Mouse (Mus musculus): ENCODE results near the gene Otulin.

The Otulin gene

DNA sequence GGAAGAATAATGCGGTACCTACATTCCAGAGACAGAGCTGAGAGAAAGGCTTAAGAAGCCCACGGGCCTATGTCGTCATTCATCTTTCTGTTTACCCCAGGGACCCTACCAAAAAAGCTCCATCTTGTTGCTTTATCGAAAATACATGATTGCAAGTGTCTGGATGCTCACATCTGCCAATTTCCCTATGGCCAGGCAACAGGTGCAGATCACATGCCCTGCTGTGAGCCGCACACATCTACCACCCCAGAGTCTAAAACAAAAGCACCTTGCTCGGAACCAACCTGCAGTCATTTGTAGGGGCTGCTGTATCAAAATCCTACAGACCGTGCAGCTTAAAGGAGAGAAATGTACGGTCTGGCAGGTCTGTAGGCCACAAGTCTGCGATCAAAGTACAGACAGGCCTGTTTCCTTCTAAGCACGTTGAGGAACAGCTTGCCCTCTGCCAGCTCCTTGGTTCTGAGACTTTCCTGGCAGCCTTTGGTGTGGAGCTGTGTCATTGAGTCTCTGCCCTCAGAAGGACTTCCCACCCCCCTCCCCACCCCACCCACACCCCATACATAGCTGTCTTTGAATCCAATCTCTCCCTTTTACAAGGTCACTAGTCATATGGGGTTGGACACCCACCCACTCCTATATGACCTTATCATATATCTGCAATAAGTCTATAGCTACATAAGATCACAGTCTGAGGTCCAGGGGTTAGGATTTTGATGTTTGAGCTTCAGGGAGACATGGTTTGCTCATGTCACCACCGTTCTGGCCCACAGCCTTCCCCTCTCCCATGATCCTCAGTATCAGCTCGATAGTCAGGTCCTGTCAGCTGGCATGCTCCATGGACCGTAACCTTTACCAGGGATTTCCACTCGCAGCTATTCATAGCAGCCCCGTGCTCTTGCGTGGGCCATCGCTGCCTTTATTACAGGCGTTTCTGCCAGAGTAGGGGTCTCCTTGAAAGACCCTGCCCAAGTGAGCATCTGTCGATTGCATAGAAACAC is 79.1 kb downstream of the Otulin start:
- no peak for DNase-seq (ENCODE audit: low spot score in 2 of 2)

DNA sequence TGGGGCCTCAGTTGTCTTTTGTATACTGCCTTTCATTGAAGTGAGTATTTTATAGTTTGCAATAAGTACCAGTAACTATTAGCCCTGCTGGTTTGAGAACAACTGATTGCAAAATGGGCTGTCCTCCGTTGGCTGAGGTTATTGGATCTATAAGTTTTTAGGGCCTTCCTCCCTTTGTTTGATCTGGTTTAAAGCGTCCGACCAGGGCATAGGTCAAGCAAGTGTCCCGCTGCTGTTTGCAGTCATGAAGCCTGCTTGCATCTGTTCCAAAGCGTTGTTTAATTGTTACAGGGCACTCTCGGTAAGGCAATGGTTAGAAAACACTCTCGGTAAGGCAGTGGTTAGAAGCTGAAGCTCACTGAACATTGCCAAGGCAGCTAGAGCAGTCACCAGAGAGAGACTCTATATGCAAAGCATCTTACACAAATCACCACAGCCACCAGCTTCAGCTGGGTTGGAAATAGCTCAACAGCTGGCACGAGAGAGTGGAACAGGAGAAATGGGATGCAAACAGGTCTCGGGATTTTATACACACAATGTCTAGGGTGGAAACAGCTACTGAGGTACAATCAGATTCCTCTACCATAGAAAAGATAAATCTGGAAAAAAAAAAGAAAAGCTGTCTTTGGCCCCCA is 80.0 kb downstream of the Otulin start:
- no peak for DNase-seq (ENCODE audit: low spot score in 2 of 2)

DNA sequence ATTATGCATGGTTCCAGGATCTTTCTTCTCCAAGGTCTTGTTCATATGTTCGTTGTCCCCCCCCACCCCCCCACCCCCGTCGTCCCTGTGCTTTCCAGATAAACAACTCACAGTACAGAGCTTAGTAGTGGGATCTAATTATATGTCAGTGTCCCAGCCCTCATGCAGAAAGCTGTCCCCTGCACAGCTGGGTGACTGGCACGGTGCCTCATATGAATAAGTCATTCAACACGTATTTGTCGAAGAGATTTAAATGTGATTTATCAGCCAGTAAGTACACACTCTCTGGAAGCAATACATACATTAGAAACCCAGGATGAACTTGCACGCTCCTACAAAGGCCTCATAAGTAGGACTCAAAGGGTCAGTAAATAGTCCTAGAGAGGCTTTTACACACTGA is 80.6 kb downstream of the Otulin start:
- no peak for DNase-seq (ENCODE audit: low spot score in 2 of 2)

DNA sequence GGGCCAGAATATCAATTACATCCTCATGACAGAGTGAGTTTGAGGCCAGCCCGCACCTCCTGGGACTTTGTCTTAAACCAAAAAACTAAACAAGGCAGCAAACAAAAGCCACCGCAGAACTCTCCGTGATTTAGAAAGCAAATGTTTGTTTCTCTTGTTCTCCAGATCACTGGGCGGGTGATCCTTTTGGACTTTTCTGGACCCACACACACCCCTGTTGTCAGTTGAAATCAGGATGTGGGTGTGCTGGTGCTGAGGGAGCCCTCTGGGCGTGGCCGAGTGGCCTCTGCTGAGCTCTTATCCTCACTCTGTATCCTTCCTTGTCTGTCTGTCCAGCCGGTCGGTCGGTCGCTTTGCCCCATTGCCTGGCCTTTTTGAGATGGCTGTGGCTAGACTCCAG is 81.4 kb downstream of the Otulin start:
- no peak for DNase-seq (ENCODE audit: low spot score in 2 of 2)

DNA sequence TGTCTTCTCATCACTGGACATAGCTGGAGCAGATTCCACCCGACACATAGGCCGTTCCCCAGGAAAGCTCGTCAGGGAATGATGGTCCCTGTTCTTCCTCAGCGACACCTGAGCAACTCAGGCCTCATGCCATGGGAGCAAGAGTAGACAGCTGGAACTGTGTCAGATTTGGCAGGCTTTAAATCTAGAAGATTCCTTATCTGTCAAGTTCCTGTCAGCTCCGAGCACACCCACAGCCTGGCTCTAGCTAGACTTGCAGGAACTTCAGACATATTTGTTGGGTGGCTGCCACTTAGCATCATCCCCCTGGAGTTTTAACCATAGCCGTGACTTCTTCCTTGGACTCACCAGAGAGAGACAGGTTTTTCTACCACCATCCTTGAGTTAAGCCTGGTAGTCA is 82.4 kb downstream of the Otulin start:
- no peak for DNase-seq (ENCODE audit: low spot score in 2 of 2)

DNA sequence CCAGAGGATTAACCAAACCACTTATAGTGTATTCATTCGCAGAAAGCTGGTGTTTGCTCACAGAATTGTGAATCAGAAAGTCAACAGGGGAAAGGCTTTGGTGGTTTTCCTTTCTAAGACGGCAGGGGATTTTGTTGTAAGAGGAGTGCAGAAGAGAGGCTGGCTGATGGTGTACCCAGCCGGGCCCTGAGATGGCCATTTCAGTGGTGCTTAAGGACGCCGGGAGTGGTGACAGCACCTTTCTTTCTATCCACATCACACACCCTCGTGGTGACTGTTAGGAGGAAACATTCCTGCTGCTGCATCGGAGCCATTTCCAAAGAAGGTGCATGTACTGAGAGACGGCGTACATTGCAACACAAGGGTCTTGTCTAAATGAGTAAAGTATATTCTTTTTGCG is 85.3 kb downstream of the Otulin start:
- no peak for DNase-seq (ENCODE audit: low spot score in 2 of 2)

DNA sequence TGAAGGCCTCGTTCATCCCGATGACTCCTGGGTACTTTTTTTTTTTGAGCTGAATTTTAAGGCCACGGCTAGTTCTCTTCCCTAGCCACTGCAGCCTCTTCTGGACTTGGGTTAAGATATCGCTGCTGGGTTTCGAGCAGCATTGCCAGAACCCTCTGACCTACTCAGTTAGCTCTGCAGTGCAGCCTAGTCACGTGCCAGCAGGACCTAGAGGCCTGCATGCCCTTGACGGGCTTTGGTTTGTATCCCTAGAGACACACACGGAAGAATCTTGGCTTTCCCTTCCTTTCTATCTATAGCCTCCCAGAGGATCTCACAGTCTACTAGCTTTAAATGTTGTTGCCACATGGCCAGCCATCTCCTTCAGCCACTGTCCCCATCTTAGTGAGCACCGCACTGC is 90.7 kb downstream of the Otulin start:
- DNase-seq (ENCODE audit: low spot score in 2 of 2): no peak

DNA sequence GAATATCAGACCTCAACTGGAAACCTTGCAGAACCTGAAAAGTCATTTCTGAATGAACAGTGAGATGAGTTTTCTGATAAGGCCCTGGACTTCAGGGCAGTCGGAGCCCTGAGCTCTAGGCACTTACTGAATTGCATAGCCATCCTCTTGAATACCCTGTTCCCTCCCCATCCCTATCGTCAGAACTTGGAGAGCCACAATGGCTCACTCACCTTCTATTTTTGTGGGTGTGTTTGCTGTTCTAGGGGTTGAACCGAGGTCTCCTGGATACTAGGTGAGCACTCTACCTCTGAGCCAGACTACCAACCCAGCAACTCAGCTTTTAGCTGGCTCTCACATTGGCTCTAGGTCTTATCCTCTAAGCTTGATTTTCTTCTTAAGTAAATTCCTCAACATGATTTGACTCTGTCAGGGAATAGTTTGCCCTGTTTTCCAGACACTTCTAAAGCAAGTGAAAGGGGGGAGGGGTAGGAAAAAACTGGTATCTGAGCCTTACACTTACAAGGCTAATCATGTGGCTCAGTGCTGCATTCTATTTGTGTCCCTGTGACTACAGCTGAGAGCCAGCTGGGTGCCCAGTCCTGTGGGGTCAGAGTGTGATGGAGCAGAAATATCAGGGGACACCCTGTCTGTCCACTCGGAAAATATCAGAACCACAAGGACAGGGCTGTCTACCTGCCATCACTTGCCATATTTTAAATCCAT is 92.8 kb downstream of the Otulin start:
- DNase-seq (ENCODE audit: low spot score in 2 of 2): no peak

DNA sequence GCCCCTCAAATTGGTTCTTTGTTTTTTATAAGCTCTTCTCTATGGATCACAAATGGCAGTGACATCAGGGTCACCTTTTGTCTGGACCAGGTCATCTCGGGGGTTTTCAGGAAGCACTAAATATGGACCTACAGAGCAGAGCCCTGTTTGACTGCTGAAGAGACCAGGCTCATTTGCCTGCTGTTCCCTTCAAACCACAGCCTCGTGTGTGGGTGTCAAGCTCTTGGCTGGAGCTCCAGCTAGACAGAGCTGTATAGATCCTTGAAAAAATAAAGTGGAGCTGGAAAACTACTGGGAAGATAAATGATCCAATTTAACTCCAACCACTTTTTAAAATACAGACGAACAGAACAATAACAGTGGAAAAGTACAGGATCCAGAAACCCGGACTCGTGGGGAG is 93.7 kb downstream of the Otulin start:
- DNase-seq (ENCODE audit: low spot score in 2 of 2): no peak

DNA sequence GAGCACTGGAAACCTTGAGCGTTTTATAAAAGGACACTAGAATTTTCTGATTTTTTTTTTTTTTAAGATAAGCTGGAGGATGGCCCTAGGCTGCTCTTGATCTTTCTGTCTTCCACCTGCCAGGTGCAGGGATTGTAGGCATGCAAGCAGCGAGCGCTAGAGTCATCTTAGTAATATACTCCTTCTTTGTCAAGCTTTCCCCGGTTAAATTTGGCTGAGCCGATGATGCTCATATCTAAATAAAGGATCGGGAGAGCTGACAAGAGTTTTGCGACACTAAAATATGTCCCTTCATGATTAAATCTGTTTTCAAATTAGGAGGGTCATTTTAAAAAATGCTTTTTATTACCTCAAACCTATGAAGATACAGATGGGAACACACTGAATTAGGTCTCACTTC is 94.3 kb downstream of the Otulin start:
- DNase-seq (ENCODE audit: low spot score in 2 of 2): no peak

DNA sequence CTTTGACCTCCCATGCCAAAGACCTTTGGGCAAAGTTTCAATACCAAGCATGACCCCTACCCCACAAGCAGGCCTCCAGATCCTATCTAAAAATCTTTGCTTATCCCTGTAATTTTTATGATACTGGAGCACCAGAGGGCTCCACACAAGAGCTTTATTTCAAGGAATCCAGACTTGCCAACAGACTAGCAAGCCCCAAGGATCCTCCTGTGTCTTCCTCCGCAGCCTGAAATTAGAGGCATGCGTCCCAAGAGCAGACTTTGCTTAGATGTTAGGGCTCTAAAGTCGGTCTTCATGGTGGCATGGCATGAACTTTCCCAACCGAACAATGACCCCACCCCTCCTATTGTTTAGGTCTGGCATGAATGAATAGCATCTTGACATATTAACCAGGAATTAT is 94.8 kb downstream of the Otulin start:
- DNase-seq (ENCODE audit: low spot score in 2 of 2): no peak

DNA sequence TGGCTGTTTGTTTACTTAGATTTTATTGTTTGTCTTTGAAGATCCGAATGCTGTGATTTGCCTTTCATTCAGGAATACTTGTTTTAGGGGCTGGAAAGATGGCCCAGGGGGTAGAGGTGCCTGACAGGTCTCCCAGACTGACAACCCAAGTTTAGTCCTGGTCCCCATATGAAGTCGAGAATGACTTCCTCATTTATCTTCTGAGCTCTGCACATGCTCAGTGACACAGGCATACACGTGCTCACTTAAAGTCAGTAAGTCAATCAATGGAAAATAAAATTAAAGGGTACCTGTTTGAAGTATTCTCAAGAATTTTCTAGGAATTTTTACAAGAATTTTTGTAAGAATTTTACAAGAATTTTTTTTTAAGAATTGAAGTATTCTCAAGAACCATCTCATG is 97.5 kb downstream of the Otulin start:
- no peak for DNase-seq (ENCODE audit: low spot score in 2 of 2)

DNA sequence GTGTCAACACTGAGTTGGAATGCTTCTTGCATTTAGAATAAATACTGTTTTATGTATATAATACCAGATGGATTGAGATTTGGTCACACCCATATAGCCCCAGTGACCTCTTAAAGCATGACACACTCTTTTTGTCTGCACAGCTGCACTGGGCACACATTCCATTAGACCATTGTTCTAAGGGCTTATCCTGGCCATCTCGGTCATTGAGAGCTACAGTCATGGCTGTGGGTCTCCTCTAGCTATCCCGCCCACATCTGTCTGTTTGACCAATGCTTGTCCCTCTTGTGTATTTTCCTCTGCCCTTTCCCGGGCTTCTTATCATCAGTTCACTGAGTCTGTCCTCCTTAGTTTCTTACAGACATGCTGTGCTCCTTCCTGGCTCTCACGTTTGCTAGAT is 100.5 kb downstream of the Otulin start:
- DNase-seq (ENCODE audit: low spot score in 2 of 2): no peak

DNA sequence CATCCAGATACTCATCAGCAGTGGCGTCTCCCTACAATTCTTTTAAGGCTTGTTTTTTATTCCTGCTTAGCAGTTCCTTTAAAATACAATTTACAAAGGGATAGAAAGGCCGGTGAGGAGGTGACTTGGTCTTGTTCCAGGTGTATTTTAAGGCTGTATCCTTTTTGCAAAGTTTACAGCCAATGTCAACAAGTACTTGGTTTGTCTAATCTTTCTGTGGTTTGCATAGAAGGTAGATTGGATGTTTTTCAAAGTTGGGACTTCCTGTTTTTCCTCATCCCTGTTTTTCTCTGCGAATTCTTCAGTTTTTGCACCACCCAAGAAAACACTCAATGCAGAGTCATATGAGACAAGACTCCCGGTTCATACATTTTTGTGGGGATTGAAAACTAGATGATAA is 101.6 kb downstream of the Otulin start:
- DNase-seq (ENCODE audit: low spot score in 2 of 2): no peak

DNA sequence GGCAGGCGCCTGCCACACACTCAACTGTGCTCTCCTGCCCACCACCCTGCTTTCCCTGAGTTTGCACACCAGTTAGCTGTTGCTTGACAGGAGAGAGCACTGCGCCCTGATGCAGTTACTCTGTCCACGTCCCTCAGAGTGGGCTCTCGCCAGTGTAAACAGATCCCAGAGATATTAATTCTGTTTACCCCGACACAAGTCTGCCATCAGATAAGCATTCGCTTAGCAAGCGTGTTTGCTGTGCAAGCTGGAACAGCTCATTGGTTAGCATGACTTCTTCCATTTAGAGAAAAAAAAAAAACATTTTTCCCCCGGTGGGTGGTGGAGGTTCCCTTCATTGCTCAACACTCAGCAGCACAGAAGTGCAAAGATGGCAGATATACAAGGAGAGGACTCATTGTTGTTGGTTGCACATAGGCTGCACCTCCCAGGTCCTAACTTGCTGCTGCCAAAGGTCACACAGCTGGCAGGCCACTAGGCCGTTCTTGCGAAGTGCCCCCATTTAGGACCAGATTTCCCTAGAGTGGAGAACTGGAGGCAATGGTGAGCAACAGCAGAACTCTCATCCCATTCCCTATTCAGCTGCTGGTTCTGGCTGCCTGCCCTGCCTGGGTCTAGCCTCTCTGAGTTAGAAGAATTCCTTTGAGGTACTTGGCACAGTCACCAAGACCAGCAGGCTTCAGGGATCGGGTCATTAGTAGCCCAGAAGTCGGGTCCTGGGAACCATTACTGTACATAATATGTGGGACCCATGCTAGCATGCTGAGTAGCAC is 105.1 kb downstream of the Otulin start:
- DNase-seq (ENCODE audit: low spot score in 2 of 2): no peak

DNA sequence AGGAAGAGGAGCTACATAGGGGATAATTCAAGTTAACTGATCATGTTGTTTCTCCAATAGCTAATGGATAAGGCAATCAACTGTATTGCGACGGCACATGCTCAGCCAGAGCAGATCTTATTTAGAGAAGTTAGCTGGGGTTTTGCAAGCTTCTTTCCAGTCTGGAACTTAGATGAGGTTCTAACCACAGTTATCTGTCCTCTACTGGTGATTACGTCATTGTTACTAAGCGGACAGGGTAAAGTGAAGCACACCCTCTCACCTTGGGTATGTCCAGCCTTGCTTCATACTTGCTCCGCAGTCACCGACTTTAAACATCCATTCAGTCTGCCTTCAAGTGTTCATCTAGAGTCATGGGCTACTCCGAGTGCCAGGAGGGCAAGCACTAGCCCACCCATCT is 110.6 kb downstream of the Otulin start:
- no peak for DNase-seq (ENCODE audit: low spot score in 2 of 2)

DNA sequence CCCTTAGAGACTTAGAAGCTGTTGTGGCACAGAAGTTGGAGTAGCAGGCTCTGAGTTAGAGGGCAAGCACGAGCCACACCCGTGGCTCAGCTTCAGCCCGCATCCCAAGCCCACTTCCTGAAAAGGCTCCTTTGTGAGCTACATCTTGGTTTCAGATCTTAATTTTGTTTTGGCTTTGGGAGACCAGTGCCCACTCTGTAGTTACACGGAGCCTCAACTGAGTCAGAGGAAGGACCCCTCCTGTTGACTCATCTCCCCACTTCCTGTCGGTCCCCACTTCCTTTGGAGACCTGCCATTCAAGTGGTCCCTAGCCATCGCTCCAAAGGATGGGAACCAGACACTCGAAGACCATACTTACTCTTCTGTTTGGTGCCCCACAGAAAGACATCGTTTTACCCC is 112.5 kb downstream of the Otulin start:
- DNase-seq (ENCODE audit: low spot score in 2 of 2): no peak

DNA sequence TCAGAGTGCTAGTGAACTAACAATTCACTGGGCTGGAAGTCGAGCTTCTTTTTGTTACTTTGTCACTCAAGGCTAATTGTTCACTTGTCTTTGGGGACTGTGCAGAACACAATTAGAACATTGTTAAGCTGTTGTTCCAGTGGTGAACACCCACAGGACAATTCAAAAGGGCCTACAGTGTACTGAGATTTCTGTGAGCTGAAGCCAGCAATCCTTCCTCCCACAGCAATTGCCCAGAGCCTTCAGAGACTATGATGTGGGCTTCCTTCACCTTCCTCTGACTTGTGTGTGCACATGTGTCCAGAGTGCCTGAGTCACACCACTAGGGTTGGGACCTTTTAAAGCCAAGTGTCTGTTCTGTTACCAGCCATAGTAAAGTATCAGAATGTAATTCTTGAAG is 113.6 kb downstream of the Otulin start:
- DNase-seq (ENCODE audit: low spot score in 2 of 2): no peak

DNA sequence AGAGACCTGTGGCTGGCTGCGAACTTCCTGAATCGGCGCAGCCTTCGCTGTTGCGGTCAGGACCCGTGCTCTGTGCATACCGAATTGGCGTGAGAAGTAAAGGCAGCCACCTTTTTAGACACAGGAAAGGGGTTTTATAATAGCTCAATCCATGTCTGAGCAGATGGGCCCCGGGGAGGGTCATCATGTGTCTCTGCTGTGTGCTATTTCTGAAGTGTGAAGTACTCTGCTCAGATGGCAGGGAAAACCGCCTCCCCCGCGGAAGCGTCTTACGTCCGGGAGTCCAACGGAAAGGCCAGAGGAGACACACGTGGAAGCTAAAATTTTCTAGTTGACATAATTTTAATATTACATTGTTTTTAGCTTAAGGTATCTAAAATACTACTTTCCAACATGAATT is 121.5 kb downstream of the Otulin start:
- no peak for DNase-seq (ENCODE audit: low spot score in 2 of 2)

DNA sequence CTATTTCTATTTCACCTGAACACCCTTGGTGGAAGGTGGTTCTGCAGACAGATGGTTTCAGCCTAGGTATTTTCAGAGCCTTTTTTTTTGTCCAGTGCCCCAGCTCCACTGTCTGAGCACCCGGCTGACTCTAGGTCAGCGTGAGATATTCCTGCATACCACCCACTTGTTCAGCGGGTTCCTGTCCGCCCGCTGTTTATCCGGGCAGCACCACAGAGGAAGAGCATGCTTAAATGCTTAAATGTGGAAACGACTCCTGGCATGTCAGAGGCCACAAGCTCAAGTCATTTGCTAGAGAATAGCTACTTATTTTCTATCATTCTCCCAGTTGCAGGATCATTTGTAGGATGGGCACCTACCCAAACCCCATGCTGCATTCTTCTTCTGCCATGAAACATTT is 122.3 kb downstream of the Otulin start:
- no peak for DNase-seq (ENCODE audit: low spot score in 2 of 2)

DNA sequence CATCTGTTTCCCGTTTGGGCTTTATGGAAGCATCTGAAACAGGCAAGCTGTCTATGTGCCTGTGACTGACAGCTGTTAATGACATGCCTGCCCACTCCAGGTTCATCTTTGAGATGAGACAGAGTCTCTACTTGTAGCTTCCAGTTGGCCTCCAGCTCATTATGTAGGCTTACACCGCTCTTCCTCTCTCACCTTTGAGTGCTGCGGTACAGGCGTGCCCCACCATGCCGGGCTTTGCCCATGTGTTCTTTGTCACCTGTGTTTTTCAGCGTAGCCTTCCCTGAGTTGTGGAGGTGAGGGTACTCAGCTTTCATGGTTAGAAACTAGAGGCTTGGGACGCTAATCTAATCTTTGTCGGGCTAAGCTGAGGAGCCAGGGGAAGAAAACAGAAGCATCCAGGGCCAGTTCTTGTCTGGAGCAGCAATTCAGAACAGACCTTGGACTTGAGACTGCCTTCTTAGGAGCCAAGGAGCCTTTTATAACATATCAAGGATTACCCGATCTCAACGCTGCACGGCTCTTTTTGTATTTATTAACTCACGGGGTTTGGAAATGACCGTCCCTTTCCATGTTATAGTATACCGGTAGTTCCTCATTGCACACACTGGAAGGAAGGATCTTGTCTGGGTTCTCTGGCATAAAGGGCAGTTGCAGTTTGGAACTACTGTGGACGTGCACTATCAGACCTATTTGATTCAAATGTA is 123.4 kb downstream of the Otulin start:
- no peak for DNase-seq (ENCODE audit: low spot score in 2 of 2)
